Mouse (Mus musculus) CH12.LX (cell line): Measurements from ENCODE around the gene Rnaseh2c. TPM values are rescaled to one million over a fixed set of nuclear protein-coding genes. Genes with fewer than 3 reads are reported as not detected.

Experiments used
- DNase-seq: peaks from one replicate; pipeline ENCODE4 v3.0.0-alpha.2; 2013; ENCODE audit errors: extremely low read depth
- H3K27ac ChIP-seq: 2 replicates; pipeline ENCODE4 v1.5.1; 2012; ENCODE audit warnings: low read depth, mild to moderate bottlenecking, control low read depth, moderate library complexity; ENCODE audit not compliant: insufficient read depth
- H3K27me3 ChIP-seq: replicated peaks from 2 replicates; pipeline ENCODE3; 2012; ENCODE audit warnings: inconsistent platforms
- H3K36me3 ChIP-seq, 2 experiments: replicated peaks in 1 of 2; 2 replicates each; pipeline versions ENCODE3 to v1.6.1; 2012; ENCODE audit warnings: inconsistent platforms in 1 of 2, low read length in 1 of 2, mild to moderate bottlenecking in 1 of 2, mixed read lengths in 1 of 2, moderate library complexity in 1 of 2; ENCODE audit not compliant: control insufficient read depth in 1 of 2, insufficient read depth in 1 of 2
- H3K4me1 ChIP-seq, 2 experiments: 2 replicates each; pipeline ENCODE4 v1.6.1; 2012; ENCODE audit warnings: inconsistent platforms in 1 of 2, moderate library complexity in 1 of 2; ENCODE audit not compliant: insufficient read depth in 2 of 2, control insufficient read depth in 1 of 2
- H3K4me2 ChIP-seq: 2 replicates; pipeline ENCODE4 v1.6.1; 2012; ENCODE audit warnings: low read depth, mild to moderate bottlenecking, control low read depth; ENCODE audit not compliant: poor library complexity, insufficient read depth, severe bottlenecking
- H3K4me3 ChIP-seq, 3 experiments: fragments of 150-350 bp in 1 of 3; sonication (generic) in 1 of 3; replicated peaks in 1 of 3; 2 replicates each; pipeline versions ENCODE3 to v1.5.1; 2011 to 2012; ENCODE audit warnings: low read depth in 2 of 3, low read length in 2 of 3, mild to moderate bottlenecking in 2 of 3, moderate library complexity in 2 of 3, control low read depth in 1 of 3, improper control_type of control experiment in 1 of 3, inconsistent platforms in 1 of 3, mixed read lengths in 1 of 3; ENCODE audit not compliant: poor library complexity in 1 of 3
- H3K79me2 ChIP-seq: replicated peaks from 2 replicates; pipeline ENCODE4 v1.6.1; 2012; ENCODE audit warnings: mild to moderate bottlenecking, moderate library complexity; ENCODE audit not compliant: control insufficient read depth, poor library complexity, insufficient read depth, severe bottlenecking; ENCODE audit errors: extremely low read depth
- H3K9ac ChIP-seq: 2 replicates; pipeline ENCODE4 v1.6.1; 2012; ENCODE audit warnings: low read depth, mild to moderate bottlenecking, control low read depth, moderate library complexity; ENCODE audit not compliant: insufficient read depth
- H3K9me3 ChIP-seq: replicated peaks from 2 replicates; pipeline ENCODE3; 2012; ENCODE audit warnings: low read length, inconsistent platforms, mixed read lengths
- BHLHE40 ChIP-seq: IDR thresholded peaks from 2 replicates; pipeline ENCODE4 v1.6.1; 2011; ENCODE audit warnings: mild to moderate bottlenecking, low read depth, low read length, improper control_type of control experiment
- CHD2 ChIP-seq: IDR thresholded peaks from 2 replicates; pipeline ENCODE4 v1.6.1; 2011; ENCODE audit warnings: low read length, improper control_type of control experiment
- ELF1 ChIP-seq: IDR thresholded peaks from 2 replicates; pipeline ENCODE4 v1.6.1; 2014; ENCODE audit warnings: low read depth, mild to moderate bottlenecking, inconsistent platforms, low read length, improper control_type of control experiment
- GABPA ChIP-seq: IDR thresholded peaks from 2 replicates; pipeline ENCODE4 v1.6.1; 2012; ENCODE audit warnings: low read depth, low read length, improper control_type of control experiment, inconsistent platforms; ENCODE audit not compliant: insufficient replicate concordance
- JUN ChIP-seq: IDR thresholded peaks from 2 replicates; pipeline ENCODE4 v1.6.1; 2011; ENCODE audit warnings: low read depth, mild to moderate bottlenecking, low read length, improper control_type of control experiment, moderate library complexity; ENCODE audit not compliant: insufficient read depth
- JUND ChIP-seq: conservative IDR thresholded peaks from 2 replicates; pipeline ENCODE4 v1.6.1; 2011; ENCODE audit warnings: low read depth, low read length, improper control_type of control experiment
- MEF2A ChIP-seq: IDR thresholded peaks from 2 replicates; pipeline ENCODE4 v1.6.1; 2014; ENCODE audit warnings: low read depth, mild to moderate bottlenecking, inconsistent platforms, low read length, improper control_type of control experiment, borderline replicate concordance
- MXI1 ChIP-seq: IDR thresholded peaks from 2 replicates; pipeline ENCODE4 v1.6.1; 2011; ENCODE audit warnings: mild to moderate bottlenecking, low read depth, low read length, improper control_type of control experiment
- MYC ChIP-seq: IDR thresholded peaks from 2 replicates; pipeline ENCODE4 v1.6.1; 2011; ENCODE audit warnings: low read depth, mild to moderate bottlenecking, improper control_type of control experiment, low read length
- NELFE ChIP-seq: IDR thresholded peaks from 2 replicates; pipeline ENCODE4 v1.6.1; 2011; ENCODE audit warnings: low read depth, low read length, improper control_type of control experiment
- NRF1 ChIP-seq: IDR thresholded peaks from 2 replicates; pipeline ENCODE4 v1.6.1; 2014; ENCODE audit warnings: low read depth, mild to moderate bottlenecking, inconsistent platforms, low read length, improper control_type of control experiment, moderate library complexity
- POLR2A ChIP-seq: IDR thresholded peaks from 2 replicates; pipeline ENCODE4 v1.6.1; 2011; ENCODE audit warnings: low read depth, mild to moderate bottlenecking, improper control_type of control experiment, low read length
- POLR2AphosphoS2 ChIP-seq: IDR thresholded peaks from 2 replicates; pipeline ENCODE4 v1.6.1; 2011; ENCODE audit warnings: low read depth, low read length, improper control_type of control experiment
- SIN3A ChIP-seq: IDR thresholded peaks from 2 replicates; pipeline ENCODE4 v1.6.1; 2012; ENCODE audit warnings: low read length, improper control_type of control experiment, inconsistent platforms
- SMC3 ChIP-seq: IDR thresholded peaks from 2 replicates; pipeline ENCODE4 v1.6.1; 2011; ENCODE audit warnings: low read depth, low read length, improper control_type of control experiment
- TBP ChIP-seq: conservative IDR thresholded peaks from 2 replicates; pipeline ENCODE4 v1.6.1; 2011; ENCODE audit warnings: low read depth, low read length, improper control_type of control experiment
- TCF12 ChIP-seq: IDR thresholded peaks from 2 replicates; pipeline ENCODE4 v1.6.1; 2014; ENCODE audit warnings: low read depth, mild to moderate bottlenecking, inconsistent platforms, low read length, improper control_type of control experiment
- ZKSCAN1 ChIP-seq: IDR thresholded peaks from 2 replicates; pipeline ENCODE4 v1.6.1; 2012; ENCODE audit warnings: low read depth, inconsistent platforms, low read length, improper control_type of control experiment, borderline replicate concordance
- ZMIZ1 ChIP-seq: IDR thresholded peaks from 2 replicates; pipeline ENCODE4 v1.6.1; 2012; ENCODE audit warnings: low read depth, mild to moderate bottlenecking, inconsistent platforms, low read length, improper control_type of control experiment
- ZNF384 ChIP-seq: IDR thresholded peaks from 2 replicates; pipeline ENCODE4 v1.6.1; 2012; ENCODE audit warnings: low read depth, low read length, improper control_type of control experiment, inconsistent platforms
- dilution Hi-C: fragments of 300-500 bp; cut with MboI; formaldehyde crosslinking; loops from 2 replicates; pipeline ENCODE4 v1.14.3; 2020; ENCODE audit warnings: low sequenced_read_pairs; ENCODE audit not compliant: extremely low pct_unique_long_range_greater_than_20kb, extremely low pct_ligation_motif_present
- in situ Hi-C: fragments of 300-500 bp; cut with MboI; formaldehyde crosslinking; loops from 3 replicates; pipeline ENCODE4 v1.14.3; 2019; ENCODE audit warnings: low sequenced_read_pairs, low pct_ligation_motif_present, low pct_unique_long_range_greater_than_20kb, mixed read lengths
- polyA plus RNA-seq: library from polyadenylated mRNA; unstranded; fragments of >175 nt; gene quantifications from 2 replicates; pipeline ENCODE4 v1.2.1, GENCODE M21; 2012; ENCODE audit warnings: low read depth; ENCODE audit not compliant: insufficient read length
- total RNA-seq, 2 experiments: library from RNA; depleted of rRNA; stranded (reverse); fragments of 300-350 nt in 1 of 2; fragments of >200 nt in 1 of 2; gene quantifications; 2 replicates each; pipeline ENCODE4 v1.2.3; 2012 to 2014

The Rnaseh2c gene
- total and polyA plus RNA-seq, 3 experiments: 54.2 to 124 (median 79.0) TPM

GRCm38 (mm10) chr19:5575336-5575735 lies 26.3 kb upstream of the Rnaseh2c start:
- no peak for DNase-seq
- Histone ChIP-seq H3K4me2 (no peak overlapping the region), H3K27ac (no peak overlapping the region), H3K27me3 (peaks cover 4% of the 10 kb centered on the region), H3K4me1 (peaks cover 0 to 3% of the 10 kb centered on the region in 2 experiments; a peak in 1 of 4 replicates), H3K79me2 (no peaks in the 10 kb centered on the region), H3K9ac (no peak overlapping the region), H3K36me3 (peaks cover 14 to 19% of the 10 kb centered on the region in 2 experiments), H3K9me3 (no peaks in the 10 kb centered on the region), H3K4me3 (no peak overlapping the region)
- in situ Hi-C loops (no loop called here), dilution Hi-C loops (no loop called here)
- TF ChIP-seq ELF1 (no peak), POLR2AphosphoS2 (no peak), BHLHE40 (no peak), JUN (no peak), ZNF384 (no peak), JUND (no peak), MYC (no peak), TBP (no peak), MXI1 (no peak), CHD2 (no peak), POLR2A (no peak), SIN3A (no peak), ZKSCAN1 (no peak)

- Histone ChIP-seq H3K4me2 (no peak overlapping the region), H3K79me2 (no peaks in the 10 kb centered on the region), H3K9me3 (no peaks in the 10 kb centered on the region), H3K4me1 (no peaks in the 10 kb centered on the region), H3K27ac (no peak overlapping the region), H3K4me3 (no peak overlapping the region), H3K9ac (no peak overlapping the region), H3K36me3 (no peaks in the 10 kb centered on the region), H3K27me3 (peaks cover 12% of the 10 kb centered on the region)
- DNase-seq: no peak
- dilution Hi-C loops (no loop called here), in situ Hi-C loops (no loop called here)
- TF ChIP-seq BHLHE40 (no peak), SMC3 (no peak), JUN (no peak), ELF1 (no peak), NELFE (no peak), MEF2A (no peak), SIN3A (no peak), TBP (no peak), POLR2A (no peak), GABPA (no peak), NRF1 (no peak), ZMIZ1 (no peak), TCF12 (no peak)
Measured at GRCm38 (mm10) chr19:5579971-5580370, 21.7 kb upstream of the Rnaseh2c start.
